Mouse (Mus musculus) embryonic fibroblast, embryonic 13.5 days (primary cell): ENCODE results near the gene Obp2b.

ENCODE experiments used
- CTCF ChIP-seq: IDR thresholded peaks from 2 replicates; pipeline ENCODE4 v1.5.1; 2011; ENCODE audit warnings: mild to moderate bottlenecking, control low read depth, low read length, moderate library complexity, borderline replicate concordance; ENCODE audit not compliant: insufficient read depth
- POLR2A ChIP-seq: IDR thresholded peaks from 2 replicates; pipeline ENCODE4 v1.6.1; 2011; ENCODE audit warnings: low read depth, mild to moderate bottlenecking, control low read depth, low read length, moderate library complexity

DNA sequence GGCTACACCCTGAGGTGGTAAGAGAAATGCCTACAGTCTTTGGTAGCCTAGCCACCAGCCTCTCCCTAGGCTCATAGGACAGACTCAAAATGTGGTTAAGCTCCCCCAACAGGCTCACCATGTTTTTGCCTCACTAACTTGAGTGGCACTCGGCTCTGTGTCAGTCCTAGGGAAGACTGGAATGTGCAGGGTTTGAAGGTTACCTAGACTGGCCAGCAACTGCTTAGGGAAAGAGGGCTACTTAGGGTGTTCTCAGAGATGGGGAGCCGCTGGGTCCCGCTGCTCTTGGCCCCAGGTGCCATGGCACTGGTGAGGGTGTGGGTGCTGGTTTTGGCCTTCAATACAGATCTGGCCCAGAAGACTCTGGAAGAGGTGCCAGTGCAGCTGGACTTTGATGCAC is 45.1 kb downstream of the Obp2b start, which contains the start of gene Gm13539:
- TF ChIP-seq CTCF, result no peak
- TF ChIP-seq POLR2A, result no peak
